Mouse (Mus musculus): ENCODE data around the gene Gse1. TPM values are rescaled to one million over a fixed set of nuclear protein-coding genes. Genes with fewer than 3 reads are reported as not detected.
A peak's percentile ranks its signal among the peaks of the same experiment; 100 is the strongest.

The Gse1 gene
- polyA plus RNA-seq, 1 experiment from 2014 or later: 10.0 TPM

DNA sequence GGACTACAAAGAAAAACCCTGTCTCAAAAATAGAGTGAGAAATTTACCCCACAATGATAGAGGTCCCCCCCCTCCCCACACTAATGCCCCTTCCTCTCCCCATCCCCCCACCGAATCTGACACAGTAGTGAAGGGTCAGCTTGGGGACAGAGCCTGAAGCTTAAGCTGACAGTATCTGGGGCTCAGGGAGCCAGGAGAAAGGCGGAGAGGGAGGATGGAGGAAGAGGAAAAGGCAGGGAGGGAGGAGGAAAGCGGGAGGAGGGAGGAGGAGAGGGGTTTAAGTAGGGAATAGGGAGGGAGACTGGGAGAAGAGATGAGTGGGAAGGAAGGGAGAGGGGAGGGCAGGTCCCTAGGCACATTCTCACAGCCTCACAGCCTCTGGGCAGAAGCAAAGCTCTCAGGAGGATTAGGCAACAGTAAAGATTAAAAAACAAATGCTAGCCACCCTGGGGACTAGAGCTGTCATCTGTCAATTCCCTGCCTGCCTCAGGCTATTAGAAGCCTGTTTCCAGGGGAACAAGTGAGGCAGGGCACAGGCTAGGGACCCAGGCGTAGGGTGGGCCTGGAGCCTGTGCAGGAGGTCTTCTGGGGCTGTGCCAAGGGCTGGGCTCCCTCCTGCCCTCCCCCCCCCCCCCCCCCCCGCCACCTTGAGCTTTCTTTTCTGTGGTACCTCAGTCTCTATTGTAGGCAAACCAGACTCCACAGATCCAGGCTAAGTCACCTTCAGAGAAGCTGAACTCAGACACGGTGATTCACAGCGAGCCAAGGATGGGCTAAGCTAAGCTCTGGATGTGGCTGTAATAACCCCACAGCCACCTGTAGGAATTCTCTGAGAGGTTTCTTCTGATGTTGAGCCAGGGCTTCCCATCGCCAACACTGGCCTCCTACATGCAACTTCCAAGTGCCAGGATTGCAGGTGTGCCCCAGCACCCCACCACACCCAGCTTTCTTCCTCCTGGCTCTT is 388.7 kb downstream of the Gse1 start:
- H3K36me3 ChIP-seq: no peaks in the 10 kb centered on the region
- no peak overlapping the region for H3K4me2 ChIP-seq
- H3K4me3 ChIP-seq (replicated peaks): no peak overlapping the region
- H3K27ac ChIP-seq: no peak overlapping the region
- 53% methylated on average over 7 of the region's 8 CpGs for WGBS
- H3K9me3 ChIP-seq (replicated peaks): no peaks in the 10 kb centered on the region
- no peak for ATAC-seq (replicated peaks; ENCODE audit: low FRiP score)
- no peaks in the 10 kb centered on the region for H3K27me3 ChIP-seq
- peaks cover 19% of the 10 kb centered on the region for H3K4me1 ChIP-seq
- H3K9ac ChIP-seq: no peak overlapping the region

DNA sequence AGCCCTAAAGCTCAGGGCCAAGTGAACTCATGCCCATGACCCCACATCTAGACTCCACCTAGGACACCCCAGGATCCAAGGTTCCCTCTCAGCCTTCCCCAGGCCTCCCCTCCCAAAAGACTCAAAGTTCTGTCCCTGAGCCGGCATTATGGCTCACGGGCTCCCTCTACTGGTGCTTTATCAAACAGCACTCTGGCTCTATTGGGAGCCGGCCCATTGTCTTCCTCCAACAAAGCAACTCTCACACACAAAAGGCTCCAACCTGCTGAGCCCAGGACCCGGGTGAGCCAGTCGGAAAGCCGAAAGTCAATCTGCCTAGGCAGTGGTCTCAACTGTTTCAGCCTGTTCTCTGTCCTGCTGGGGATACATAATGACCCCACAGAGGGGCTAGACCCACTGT is 389.9 kb downstream of the Gse1 start:
- H3K9ac ChIP-seq: no peak overlapping the region
- no peak overlapping the region for H3K4me3 ChIP-seq (replicated peaks)
- H3K27me3 ChIP-seq: no peaks in the 10 kb centered on the region
- whole genome bisulfite sequencing: 0% methylated on average over 6 of the region's 6 CpGs
- H3K9me3 ChIP-seq (replicated peaks): no peaks in the 10 kb centered on the region
- H3K27ac ChIP-seq: no peak overlapping the region
- H3K36me3 ChIP-seq: no peaks in the 10 kb centered on the region
- H3K4me2 ChIP-seq: no peak overlapping the region
- peak; percentile 19; the same call in 1 of the 2 replicates for ATAC-seq (replicated peaks; ENCODE audit: low FRiP score)
- H3K4me1 ChIP-seq: peaks cover 19% of the 10 kb centered on the region

DNA sequence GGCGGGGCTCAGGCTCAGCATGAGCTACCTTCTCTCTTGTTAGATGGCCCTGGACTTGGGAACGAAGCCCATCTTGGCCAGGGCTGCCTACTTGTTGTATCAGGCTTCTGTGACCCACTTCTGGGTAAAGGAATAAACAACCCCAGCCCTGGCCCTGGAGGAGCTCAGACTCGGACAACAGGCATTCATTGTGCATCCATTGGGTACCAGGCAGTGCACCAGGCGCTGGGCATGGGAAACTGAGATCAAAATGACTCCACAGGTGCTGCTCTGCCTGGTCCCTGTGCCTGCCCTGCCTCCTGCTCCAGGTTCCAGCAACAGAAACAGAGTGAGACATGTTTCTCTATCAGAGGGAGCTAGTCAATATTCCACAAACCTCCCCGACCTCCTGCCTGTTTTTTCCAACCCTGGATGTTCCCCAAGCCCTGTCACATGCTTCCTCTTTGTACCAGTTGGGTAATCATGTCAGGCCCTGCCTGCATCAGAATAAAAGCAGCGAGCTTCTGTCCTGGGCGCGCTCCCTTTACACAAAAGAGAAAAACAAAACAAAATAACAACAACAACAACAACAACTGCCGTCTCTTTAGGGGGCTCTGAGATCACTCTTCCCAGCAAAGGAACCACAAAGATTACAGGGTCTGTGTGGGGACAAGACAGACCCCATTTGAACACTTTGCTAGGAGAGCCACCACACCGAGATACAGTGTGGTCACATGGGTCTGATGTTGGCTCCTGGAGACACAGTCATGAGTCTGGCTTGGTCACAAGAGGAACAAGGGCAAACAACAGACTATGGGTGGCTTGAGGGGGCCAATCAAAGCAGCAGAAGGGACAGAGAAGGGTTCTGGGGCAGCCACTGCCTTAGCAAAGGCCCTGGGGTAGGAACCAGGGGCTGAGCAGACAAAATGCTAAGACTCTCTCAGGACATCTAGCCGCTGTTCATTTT is 391.3 kb downstream of the Gse1 start:
- no peaks in the 10 kb centered on the region for H3K36me3 ChIP-seq
- no peaks in the 10 kb centered on the region for H3K27me3 ChIP-seq
- H3K4me3 ChIP-seq (replicated peaks): no peak overlapping the region
- no peak overlapping the region for H3K9ac ChIP-seq
- H3K4me1 ChIP-seq: peaks cover 29% of the 10 kb centered on the region
- H3K9me3 ChIP-seq (replicated peaks): no peaks in the 10 kb centered on the region
- no peak overlapping the region for H3K4me2 ChIP-seq
- H3K27ac ChIP-seq: no peak overlapping the region
- WGBS: 75% methylated on average over 11 of the region's 11 CpGs
- no peak for ATAC-seq (replicated peaks; ENCODE audit: low FRiP score)

DNA sequence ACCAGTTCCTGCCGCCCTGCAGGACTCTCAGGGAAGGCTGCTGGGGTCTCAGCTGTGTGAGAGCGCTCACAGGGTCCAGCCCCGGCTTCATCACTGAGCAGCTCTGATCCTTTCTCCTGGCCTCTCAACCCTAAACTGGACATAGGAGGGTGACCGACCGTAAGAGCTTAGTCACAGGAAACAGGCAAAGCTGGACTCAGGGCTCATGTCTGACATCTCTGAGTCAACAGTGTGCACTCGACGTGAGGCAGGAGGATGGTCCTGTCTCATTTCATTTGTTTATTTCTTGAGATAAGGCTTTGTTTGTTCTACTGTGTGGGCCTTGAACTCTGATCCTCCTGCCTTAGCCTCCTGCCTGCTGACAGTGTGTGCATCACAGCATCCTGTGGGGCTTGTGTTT is 392.2 kb downstream of the Gse1 start:
- Histone ChIP-seq H3K4me1 (peaks cover 35% of the 10 kb centered on the region), H3K36me3 (no peaks in the 10 kb centered on the region), H3K4me2 (no peak overlapping the region), H3K4me3 (replicated peaks) (no peak overlapping the region), H3K27me3 (no peaks in the 10 kb centered on the region), H3K9ac (no peak overlapping the region), H3K27ac (no peak overlapping the region), H3K9me3 (replicated peaks) (no peaks in the 10 kb centered on the region)
- ATAC-seq (replicated peaks; ENCODE audit: low FRiP score): no peak
- WGBS: 52% methylated on average over 7 of the region's 7 CpGs

DNA sequence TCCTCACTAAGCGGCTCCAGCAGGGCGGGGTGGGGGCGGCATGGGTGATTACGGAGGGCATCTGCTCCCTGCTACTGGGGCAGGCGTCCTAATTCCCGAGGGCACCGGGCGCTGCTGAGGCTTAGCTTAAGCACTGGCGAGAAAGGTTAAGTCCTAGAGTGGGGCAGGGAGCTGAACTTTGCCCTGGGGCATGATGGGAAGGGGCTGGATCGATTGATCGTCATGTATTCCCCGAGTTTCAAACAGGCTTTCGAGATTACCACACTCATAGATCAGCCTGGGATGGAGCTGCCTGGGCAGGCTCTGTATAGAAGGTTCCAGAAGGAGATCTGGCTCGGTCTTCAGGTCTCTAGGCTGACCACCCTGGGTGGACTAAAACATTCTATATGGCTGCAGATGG is 393.9 kb downstream of the Gse1 start:
- Histone ChIP-seq H3K4me3 (replicated peaks) (no peak overlapping the region), H3K4me2 (no peak overlapping the region), H3K4me1 (peaks cover 29% of the 10 kb centered on the region), H3K27ac (no peak overlapping the region), H3K27me3 (no peaks in the 10 kb centered on the region), H3K9ac (no peak overlapping the region), H3K9me3 (replicated peaks) (no peaks in the 10 kb centered on the region), H3K36me3 (no peaks in the 10 kb centered on the region)
- ATAC-seq (replicated peaks; ENCODE audit: low FRiP score): no peak
- 78% methylated on average over 14 of the region's 14 CpGs for WGBS

DNA sequence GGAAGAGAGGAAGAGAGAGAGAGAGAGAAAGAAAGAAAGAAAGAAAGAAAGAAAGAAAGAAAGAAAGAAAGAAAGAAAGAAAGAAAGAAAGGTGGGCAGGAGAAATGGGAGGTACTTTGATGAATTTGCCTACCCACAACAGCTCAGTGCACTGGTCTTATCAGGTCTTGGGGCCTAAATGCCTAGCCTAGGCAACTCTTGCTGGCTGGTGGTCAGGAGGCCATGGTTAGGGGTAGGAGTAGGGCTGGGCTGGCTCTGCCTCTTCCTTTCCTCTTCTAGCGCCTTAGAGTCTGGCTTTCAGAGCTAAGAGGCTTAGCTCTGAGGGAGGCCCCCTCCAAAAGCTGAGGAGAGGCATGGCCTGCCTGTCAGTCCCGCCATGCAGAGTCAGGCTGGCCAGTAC is 395.4 kb downstream of the Gse1 start:
- Histone ChIP-seq H3K36me3 (no peaks in the 10 kb centered on the region), H3K27ac (peak overlapping the region; percentile 32; the same call in 1 of the 2 replicates), H3K4me1 (peaks cover 20% of the 10 kb centered on the region), H3K4me3 (replicated peaks) (no peak overlapping the region), H3K9me3 (replicated peaks) (no peaks in the 10 kb centered on the region), H3K9ac (no peak overlapping the region), H3K4me2 (no peak overlapping the region), H3K27me3 (no peaks in the 10 kb centered on the region)
- ATAC-seq (replicated peaks; ENCODE audit: low FRiP score): peak; percentile 61
- 32% methylated on average over 2 of the region's 2 CpGs for WGBS

DNA sequence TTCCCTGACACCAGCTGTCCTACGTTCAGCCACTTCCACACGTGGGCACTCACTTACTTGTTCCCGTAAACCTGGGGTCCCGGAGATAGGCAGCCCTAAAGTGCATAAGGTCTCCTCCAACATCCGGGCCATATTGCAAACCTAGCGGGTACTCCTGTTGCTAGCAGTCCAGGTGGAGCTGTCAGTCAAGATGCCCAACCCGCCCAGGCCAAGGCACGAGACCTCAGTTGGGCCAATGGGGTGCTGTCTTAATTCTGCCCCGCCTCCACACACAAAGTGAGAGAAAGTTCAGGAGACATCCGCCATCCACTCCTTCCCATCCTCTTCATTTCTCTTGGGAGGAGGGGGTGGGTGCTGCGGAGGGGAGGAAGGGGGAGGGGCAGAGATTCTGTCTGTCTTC is 398.2 kb downstream of the Gse1 start:
- 60% methylated on average over 11 of the region's 11 CpGs for WGBS
- ATAC-seq (replicated peaks; ENCODE audit: low FRiP score): no peak

DNA sequence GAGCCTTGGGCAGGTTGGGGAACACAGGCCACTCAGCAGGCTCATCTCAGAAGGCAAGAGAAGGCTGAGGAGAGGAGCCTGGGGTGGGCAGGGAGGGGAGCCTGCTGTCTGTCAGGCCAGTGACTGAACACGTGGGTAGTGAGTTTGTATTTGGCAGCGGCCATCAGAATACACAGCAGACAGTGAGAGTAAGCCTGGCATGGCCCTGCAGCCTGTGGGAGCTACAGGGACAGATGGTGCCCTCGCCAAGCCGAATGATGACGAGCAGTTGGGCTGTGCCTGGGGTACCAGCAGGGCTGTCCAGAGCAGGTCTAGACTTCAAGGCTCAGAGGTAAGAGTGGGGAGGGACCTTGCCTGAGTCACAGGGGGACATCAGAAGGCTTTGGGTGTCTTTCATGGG is 399.0 kb downstream of the Gse1 start:
- no peak overlapping the region for H3K27ac ChIP-seq
- H3K27me3 ChIP-seq: peaks cover 17% of the 10 kb centered on the region
- H3K4me3 ChIP-seq (replicated peaks): no peak overlapping the region
- no peaks in the 10 kb centered on the region for H3K9me3 ChIP-seq (replicated peaks)
- no peak overlapping the region for H3K4me2 ChIP-seq
- H3K4me1 ChIP-seq: peaks cover 16% of the 10 kb centered on the region
- WGBS: 86% methylated on average over 5 of the region's 5 CpGs
- ATAC-seq (replicated peaks; ENCODE audit: low FRiP score): no peak
- H3K36me3 ChIP-seq: no peaks in the 10 kb centered on the region
- no peak overlapping the region for H3K9ac ChIP-seq

More for the DNA sequence above, 398.2 kb downstream of the Gse1 start:
- no peaks in the 10 kb centered on the region for H3K9me3 ChIP-seq (replicated peaks)
- H3K4me1 ChIP-seq: peaks cover 16% of the 10 kb centered on the region
- no peak overlapping the region for H3K4me3 ChIP-seq (replicated peaks)
- H3K9ac ChIP-seq: no peak overlapping the region
- no peak overlapping the region for H3K27ac ChIP-seq
- no peak overlapping the region for H3K4me2 ChIP-seq
- H3K36me3 ChIP-seq: no peaks in the 10 kb centered on the region
- H3K27me3 ChIP-seq: peaks cover 9% of the 10 kb centered on the region; the same call in 1 of the 2 replicates

DNA sequence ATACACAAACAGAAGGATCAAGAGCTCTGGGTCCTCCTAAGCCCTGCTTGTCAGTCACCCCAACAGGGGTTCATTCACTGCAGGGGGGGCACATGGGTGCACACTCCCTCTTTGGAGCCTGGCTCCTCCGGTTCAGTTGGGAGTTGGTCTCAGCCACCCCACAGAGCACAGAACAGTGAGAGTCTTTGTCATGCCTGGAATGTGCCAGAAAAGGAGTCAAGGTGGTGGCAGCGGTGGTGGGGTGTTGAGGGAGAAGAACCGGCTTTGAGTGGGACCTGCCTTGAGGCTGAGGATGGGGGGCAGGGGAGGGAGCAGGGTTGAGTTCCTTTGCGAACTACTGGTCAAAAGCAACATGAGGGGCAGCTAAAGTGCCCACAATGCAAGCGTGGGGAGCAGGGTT is 401.8 kb downstream of the Gse1 start:
- no peak overlapping the region for H3K9ac ChIP-seq
- H3K4me1 ChIP-seq: peaks cover 16% of the 10 kb centered on the region
- no peak overlapping the region for H3K27ac ChIP-seq
- no peaks in the 10 kb centered on the region for H3K9me3 ChIP-seq (replicated peaks)
- WGBS: 63% methylated on average over 5 of the region's 5 CpGs
- H3K27me3 ChIP-seq: peaks cover 43% of the 10 kb centered on the region
- H3K4me2 ChIP-seq: no peak overlapping the region
- H3K4me3 ChIP-seq (replicated peaks): no peak overlapping the region
- ATAC-seq (replicated peaks; ENCODE audit: low FRiP score): no peak
- H3K36me3 ChIP-seq: no peaks in the 10 kb centered on the region

DNA sequence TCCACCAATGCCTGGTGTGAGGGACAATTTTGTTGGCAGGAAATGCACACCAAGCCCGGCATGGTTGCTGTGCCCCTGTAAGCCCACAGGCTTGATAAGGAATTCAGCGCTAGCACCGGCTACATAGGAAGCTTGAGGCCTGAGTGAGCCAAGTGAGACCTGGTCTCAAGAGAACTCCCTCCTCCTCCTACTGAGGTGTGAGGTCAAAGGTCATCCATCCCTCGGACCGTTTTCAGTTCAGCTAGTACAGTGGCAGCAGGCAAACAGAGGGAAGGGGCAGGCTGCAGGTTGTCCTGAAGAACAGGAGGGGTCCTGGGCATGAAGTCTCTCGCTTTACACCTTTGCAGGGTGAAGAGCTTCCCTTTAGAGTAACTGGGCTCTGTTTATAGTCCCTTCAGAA is 402.6 kb downstream of the Gse1 start:
- Histone ChIP-seq H3K4me3 (replicated peaks) (no peak overlapping the region), H3K27me3 (peaks cover 48% of the 10 kb centered on the region), H3K36me3 (no peaks in the 10 kb centered on the region), H3K9me3 (replicated peaks) (no peaks in the 10 kb centered on the region), H3K4me2 (no peak overlapping the region), H3K27ac (no peak overlapping the region), H3K9ac (no peak overlapping the region), H3K4me1 (peaks cover 15% of the 10 kb centered on the region)
- no peak for ATAC-seq (replicated peaks; ENCODE audit: low FRiP score)
- WGBS: 34% methylated on average over 6 of the region's 6 CpGs
